Mouse (Mus musculus) intestine, postnatal 0 days (tissue): ENCODE measurements at regions not wholly inside any gene's neighbourhood (a gene's known extent, or its start where the extent isn't known, plus 50 kb on each side); places are given as distances from the start of the nearest gene placed in this dataset.

Experiments
- ATAC-seq: fragments of 200-750 bp; cut with Nextera tagmentation; 2 replicates; pipeline ENCODE4 v1.8.0; 2017; ENCODE audit warnings: mild to moderate bottlenecking, moderate TSS enrichment, moderate library complexity
- H3K27ac ChIP-seq: fragments of 300-500 bp; sonication (generic); 2 replicates; pipeline ENCODE4 v1.5.1; 2014; ENCODE audit warnings: mild to moderate bottlenecking, low read depth, low read length, moderate library complexity
- H3K27me3 ChIP-seq: fragments of 300-500 bp; sonication (generic); replicated peaks from 2 replicates; pipeline ENCODE4 v1.6.1; 2014; ENCODE audit warnings: low read length, mixed read lengths; ENCODE audit not compliant: control insufficient read depth, insufficient read depth
- H3K36me3 ChIP-seq: fragments of 300-500 bp; sonication (generic); 2 replicates; pipeline ENCODE4 v1.6.1; 2014; ENCODE audit warnings: mild to moderate bottlenecking, moderate library complexity; ENCODE audit not compliant: control insufficient read depth, insufficient read depth
- H3K4me1 ChIP-seq: fragments of 300-500 bp; sonication (generic); replicated peaks from 2 replicates; pipeline ENCODE4 v1.6.1; 2014; ENCODE audit warnings: antibody characterized with exemption, low read length, mixed read lengths; ENCODE audit not compliant: control insufficient read depth, insufficient read depth
- H3K4me2 ChIP-seq: fragments of 300-500 bp; sonication (generic); replicated peaks from 2 replicates; pipeline ENCODE4 v1.6.1; 2014; ENCODE audit warnings: low read depth, mild to moderate bottlenecking, moderate library complexity
- H3K4me3 ChIP-seq: fragments of 300-500 bp; sonication (generic); 2 replicates; pipeline ENCODE4 v1.5.1; 2014; ENCODE audit warnings: low read depth, low read length
- H3K9ac ChIP-seq: fragments of 300-500 bp; sonication (generic); 2 replicates; pipeline ENCODE4 v1.6.1; 2014; ENCODE audit warnings: mild to moderate bottlenecking, low read depth, low read length
- H3K9me3 ChIP-seq: fragments of 300-500 bp; sonication (generic); 2 replicates; pipeline ENCODE4 v1.6.1; 2016; ENCODE audit warnings: mixed run types; ENCODE audit not compliant: control insufficient read depth
- CTCF ChIP-seq: sonication (generic); IDR thresholded peaks from 2 replicates; pipeline ENCODE4 v1.5.1; 2016; ENCODE audit warnings: low read depth, mild to moderate bottlenecking, control low read depth, antibody characterized with exemption, moderate library complexity
- WGBS: fragments of 180-500 bp; shearing (Covaris S2); extraction: QIAGEN DNeasy Blood & Tissue Kit; methylation state at CpG from one replicate; pipeline ENCODE4 v1.1.7; 2014; 5-methylcytosine and 5-hydroxymethylcytosine counted together

- Histone ChIP-seq H3K9ac (no peak overlapping the region), H3K27me3 (no peaks in the 10 kb centered on the region), H3K36me3 (no peaks in the 10 kb centered on the region), H3K4me1 (no peaks in the 10 kb centered on the region), H3K27ac (no peak overlapping the region), H3K4me3 (no peak overlapping the region), H3K4me2 (no peak overlapping the region), H3K9me3 (no peaks in the 10 kb centered on the region)
- ATAC-seq: no peak
- 86% methylated on average over 6 of the region's 6 CpGs for WGBS
- no peak for TF ChIP-seq CTCF
These were observed 121.0 kb downstream of the Rbm26 start for GRCm38 (mm10) chr14:105056171-105056570.

- no peak for TF ChIP-seq CTCF
- Histone ChIP-seq H3K4me3 (no peak overlapping the region), H3K4me1 (no peaks in the 10 kb centered on the region), H3K36me3 (no peaks in the 10 kb centered on the region), H3K9ac (no peak overlapping the region), H3K9me3 (no peaks in the 10 kb centered on the region), H3K4me2 (no peak overlapping the region), H3K27me3 (no peaks in the 10 kb centered on the region), H3K27ac (no peak overlapping the region)
- ATAC-seq: no peak
These were observed 138.3 kb downstream of the Rbm26 start for GRCm38 (mm10) chr14:105038798-105039197.

- Histone ChIP-seq H3K4me2 (peak overlapping the region; percentile 14; the same call in 1 of the 2 replicates), H3K9ac (no peak overlapping the region), H3K4me3 (0 out of 2 replicates have a peak overlapping the region, but pooled peaks have one; percentile 3), H3K36me3 (no peaks in the 10 kb centered on the region), H3K4me1 (no peaks in the 10 kb centered on the region), H3K9me3 (no peaks in the 10 kb centered on the region), H3K27me3 (no peaks in the 10 kb centered on the region), H3K27ac (no peak overlapping the region)
- ATAC-seq: no peak
- 31% methylated on average over 14 of the region's 14 CpGs for WGBS
- TF ChIP-seq CTCF: peak; percentile 18
These were observed 142.3 kb downstream of the Rbm26 start for GRCm38 (mm10) chr14:105034712-105035377.

GRCm38 (mm10) chr14:105019971-105020370 lies 157.2 kb downstream of the Rbm26 start:
- Histone ChIP-seq H3K9me3 (no peaks in the 10 kb centered on the region), H3K4me1 (no peaks in the 10 kb centered on the region), H3K27me3 (no peaks in the 10 kb centered on the region), H3K4me2 (no peak overlapping the region), H3K9ac (no peak overlapping the region), H3K36me3 (no peaks in the 10 kb centered on the region), H3K27ac (no peak overlapping the region), H3K4me3 (no peak overlapping the region)
- 77% methylated on average over 6 of the region's 6 CpGs for WGBS
- no peak for ATAC-seq
- no peak for TF ChIP-seq CTCF

GRCm38 (mm10) chr14:105016089-105016846 lies 160.9 kb downstream of the Rbm26 start:
- Histone ChIP-seq H3K27ac (no peak overlapping the region), H3K4me3 (no peak overlapping the region), H3K36me3 (no peaks in the 10 kb centered on the region), H3K27me3 (no peaks in the 10 kb centered on the region), H3K9me3 (no peaks in the 10 kb centered on the region), H3K4me2 (no peak overlapping the region), H3K4me1 (no peaks in the 10 kb centered on the region), H3K9ac (no peak overlapping the region)
- WGBS: 55% methylated on average over 17 of the region's 17 CpGs
- no peak for ATAC-seq
- TF ChIP-seq CTCF: no peak

- H3K4me1 ChIP-seq: no peaks in the 10 kb centered on the region
- H3K4me3 ChIP-seq: no peak overlapping the region
- no peak overlapping the region for H3K9ac ChIP-seq
- H3K27ac ChIP-seq: no peak overlapping the region
- H3K4me2 ChIP-seq: no peak overlapping the region
- no peak for ATAC-seq
- no peaks in the 10 kb centered on the region for H3K27me3 ChIP-seq
- 88% methylated on average over 2 of the region's 2 CpGs for WGBS
- no peaks in the 10 kb centered on the region for H3K36me3 ChIP-seq
- no peak for TF ChIP-seq CTCF
- H3K9me3 ChIP-seq: no peaks in the 10 kb centered on the region
These were observed 161.8 kb downstream of the Rbm26 start for GRCm38 (mm10) chr14:105015278-105015677.
